Mouse (Mus musculus) kidney, embryonic 15.5 days (tissue): ENCODE measurements around the gene Bend4. TPM values are rescaled to one million over a fixed set of nuclear protein-coding genes. Genes with fewer than 3 reads are reported as not detected.

Source experiments
- ATAC-seq: fragments of 200-750 bp; cut with Nextera tagmentation; replicated peaks from 2 replicates; pipeline ENCODE4 v1.8.0; 2017; ENCODE audit warnings: moderate TSS enrichment; ENCODE audit not compliant: low FRiP score
- H3K27ac ChIP-seq: fragments of 300-500 bp; sonication (generic); 2 replicates; pipeline ENCODE4 v1.5.1; 2015; ENCODE audit warnings: mild to moderate bottlenecking, inconsistent platforms
- H3K27me3 ChIP-seq: fragments of 300-500 bp; sonication (generic); 2 replicates; pipeline ENCODE4 v1.6.1; 2015; ENCODE audit warnings: inconsistent platforms
- H3K36me3 ChIP-seq: fragments of 300-500 bp; sonication (generic); 2 replicates; pipeline ENCODE4 v1.6.1; 2015; ENCODE audit warnings: inconsistent platforms
- H3K4me1 ChIP-seq: fragments of 300-500 bp; sonication (generic); 2 replicates; pipeline ENCODE4 v1.6.1; 2015; ENCODE audit warnings: inconsistent platforms
- H3K4me2 ChIP-seq: fragments of 300-500 bp; sonication (generic); 2 replicates; pipeline ENCODE4 v1.6.1; 2015; ENCODE audit warnings: moderate library complexity, mild to moderate bottlenecking, inconsistent platforms
- H3K4me3 ChIP-seq: fragments of 300-500 bp; sonication (generic); replicated peaks from 2 replicates; pipeline ENCODE4 v1.5.1; 2015; ENCODE audit warnings: mild to moderate bottlenecking, inconsistent platforms
- H3K9ac ChIP-seq: fragments of 300-500 bp; sonication (generic); 2 replicates; pipeline ENCODE4 v1.6.1; 2015; ENCODE audit warnings: mild to moderate bottlenecking, inconsistent platforms
- H3K9me3 ChIP-seq: fragments of 300-500 bp; sonication (generic); replicated peaks from 2 replicates; pipeline ENCODE4 v1.6.1; 2016; ENCODE audit warnings: inconsistent platforms
- WGBS: fragments of 180-500 bp; shearing (Covaris S2); methylation state at CpG from one replicate; pipeline ENCODE4 v1.1.7; 2015; ENCODE audit warnings: mixed read lengths; 5-methylcytosine and 5-hydroxymethylcytosine counted together
- polyA plus RNA-seq: library from polyadenylated mRNA; unstranded; fragments of >200 nt; fragmentation: Nextera tagmentation; extraction: Ambion mirVana; gene quantifications from 2 replicates; pipeline ENCODE4 v1.2.1, GENCODE M21; 2015

Gene Bend4
- polyA plus RNA-seq, 1 experiment from 2014 or later: 6.6 TPM

- H3K9me3 ChIP-seq: no peaks in the 10 kb centered on the region
- no peak for ATAC-seq
- WGBS: 47% methylated on average over 8 of the region's 8 CpGs
Observed at GRCm38 (mm10) chr5:67377044-67377621, 51.0 kb downstream of the Bend4 start.

DNA sequence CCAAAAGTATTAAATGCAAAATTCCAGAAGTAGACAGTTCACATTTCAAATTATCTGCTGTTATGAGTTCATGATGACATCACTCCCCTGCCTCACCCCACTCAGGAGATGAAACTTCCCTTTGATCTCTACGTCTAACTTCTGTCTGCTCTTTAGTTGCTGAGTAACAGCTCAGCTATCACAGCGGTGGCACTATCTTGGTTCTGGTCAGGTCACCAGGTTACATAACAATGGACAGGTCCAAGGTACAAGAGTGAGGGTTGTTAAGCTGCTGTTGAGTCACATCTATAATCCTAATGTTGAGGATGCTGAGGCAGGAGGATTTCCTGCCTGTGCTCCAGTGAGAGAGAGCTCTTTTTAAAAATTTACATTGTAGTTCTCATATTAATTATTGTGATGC, 65.2 kb downstream of the Bend4 start:
- H3K4me2 ChIP-seq: no peak overlapping the region
- no peaks in the 10 kb centered on the region for H3K4me1 ChIP-seq
- no peak overlapping the region for H3K27ac ChIP-seq
- no peaks in the 10 kb centered on the region for H3K9me3 ChIP-seq
- no peak overlapping the region for H3K4me3 ChIP-seq
- 79% methylated on average over 2 of the region's 2 CpGs for WGBS
- no peak overlapping the region for H3K9ac ChIP-seq
- no peaks in the 10 kb centered on the region for H3K36me3 ChIP-seq
- no peak for ATAC-seq
- no peaks in the 10 kb centered on the region for H3K27me3 ChIP-seq

More at GRCm38 (mm10) chr5:67377044-67377621, 51.0 kb downstream of the Bend4 start:
- Histone ChIP-seq H3K27ac (no peak overlapping the region), H3K4me3 (no peak overlapping the region), H3K4me1 (no peaks in the 10 kb centered on the region), H3K27me3 (no peaks in the 10 kb centered on the region), H3K9ac (no peak overlapping the region), H3K36me3 (no peaks in the 10 kb centered on the region), H3K4me2 (no peak overlapping the region)

GRCm38 (mm10) chr5:67362316-67362715, 65.8 kb downstream of the Bend4 start:
- Histone ChIP-seq H3K27ac (no peak overlapping the region), H3K9ac (no peak overlapping the region), H3K9me3 (no peaks in the 10 kb centered on the region), H3K27me3 (no peaks in the 10 kb centered on the region), H3K4me1 (no peaks in the 10 kb centered on the region), H3K36me3 (no peaks in the 10 kb centered on the region), H3K4me3 (no peak overlapping the region), H3K4me2 (no peak overlapping the region)
- 94% methylated on average over 10 of the region's 10 CpGs for WGBS
- ATAC-seq: no peak

GRCm38 (mm10) chr5:67348949-67349348, 79.2 kb downstream of the Bend4 start:
- 0 out of 2 replicates have a peak overlapping the region, but pooled peaks have one; percentile 39 for H3K27ac ChIP-seq
- WGBS: 37% methylated on average over 10 of the region's 10 CpGs
- H3K27me3 ChIP-seq: no peaks in the 10 kb centered on the region
- no peak overlapping the region for H3K9ac ChIP-seq
- no peaks in the 10 kb centered on the region for H3K4me1 ChIP-seq
- no peak overlapping the region for H3K4me2 ChIP-seq
- peak; percentile 95 for ATAC-seq
- H3K4me3 ChIP-seq: no peak overlapping the region
- peaks cover 90% of the 10 kb centered on the region for H3K36me3 ChIP-seq
- H3K9me3 ChIP-seq: no peaks in the 10 kb centered on the region

- Histone ChIP-seq H3K36me3 (peaks cover 92% of the 10 kb centered on the region), H3K4me2 (no peak overlapping the region), H3K27me3 (no peaks in the 10 kb centered on the region), H3K27ac (no peak overlapping the region), H3K9me3 (no peaks in the 10 kb centered on the region), H3K9ac (no peak overlapping the region), H3K4me3 (no peak overlapping the region), H3K4me1 (no peaks in the 10 kb centered on the region)
- no peak for ATAC-seq
- 91% methylated on average over 2 of the region's 2 CpGs for WGBS
Observed at GRCm38 (mm10) chr5:67347060-67347459, 81.0 kb downstream of the Bend4 start.

Other genes starting within 250 kb of the Bend4 start
- gene Tmem33, start 167.7 kb downstream of the Bend4 start, polyA plus RNA-seq: 97.9 and 111 TPM in 2 replicates
- 105 and 109 TPM in 2 replicates for gene Slc30a9, start 121.4 kb downstream of the Bend4 start, polyA plus RNA-seq
- gene Shisa3, start 179.6 kb upstream of the Bend4 start, polyA plus RNA-seq: 116 and 119 TPM in 2 replicates